Mouse (Mus musculus) stomach, postnatal 0 days (tissue): Measurements from ENCODE around the gene Gm5294.

Source experiments
- CTCF ChIP-seq: IDR thresholded peaks from 2 replicates; pipeline ENCODE4 v1.5.1; 2016; ENCODE audit warnings: antibody characterized with exemption, low read depth, mild to moderate bottlenecking, moderate library complexity
- EP300 ChIP-seq: optimal IDR thresholded peaks from 2 replicates; pipeline ENCODE3; 2016; ENCODE audit warnings: antibody characterized with exemption

DNA sequence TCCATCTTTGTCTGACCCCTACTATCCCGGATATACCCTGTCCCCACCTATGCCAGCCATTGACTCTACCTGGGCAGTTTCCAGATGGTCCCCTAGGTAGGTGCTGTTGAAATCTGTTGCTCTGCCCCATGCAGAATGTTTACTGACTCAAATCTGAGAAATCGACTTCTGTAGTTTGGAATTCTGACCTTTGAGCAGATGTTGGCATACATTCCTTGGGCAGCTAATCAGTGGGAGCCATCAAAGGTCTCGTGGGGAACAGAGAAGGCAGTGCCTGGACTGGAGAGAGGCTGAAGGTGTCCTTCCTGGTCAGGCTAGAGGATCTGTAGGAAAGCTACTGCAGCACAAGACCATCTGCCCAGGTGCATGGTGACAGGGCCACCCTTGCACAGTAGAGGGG is 5.2 kb downstream of the Gm5294 start:
- TF ChIP-seq CTCF = no peak
- no peak for TF ChIP-seq EP300
